Mouse (Mus musculus) limb, embryonic 12.5 days (tissue): ENCODE measurements around the gene Sdhb. TPM values are rescaled to one million over a fixed set of nuclear protein-coding genes. Genes with fewer than 3 reads are reported as not detected.

Experiments
- ATAC-seq: fragments of 200-750 bp; cut with Nextera tagmentation; 2 replicates; pipeline ENCODE4 v1.8.0; 2017; ENCODE audit warnings: low read depth, moderate TSS enrichment; ENCODE audit not compliant: insufficient number of reproducible peaks, insufficient read depth, low FRiP score, low TSS enrichment
- H3K27ac ChIP-seq: fragments of 300-500 bp; sonication (generic); 2 replicates; pipeline ENCODE4 v1.5.1; 2016; ENCODE audit warnings: mild to moderate bottlenecking, moderate library complexity
- H3K27me3 ChIP-seq: fragments of 300-500 bp; sonication (generic); 2 replicates; pipeline ENCODE4 v1.6.1; 2016; ENCODE audit warnings: mild to moderate bottlenecking, moderate library complexity
- H3K36me3 ChIP-seq: fragments of 300-500 bp; sonication (generic); 2 replicates; pipeline ENCODE4 v1.6.1; 2016; ENCODE audit warnings: mild to moderate bottlenecking, moderate library complexity
- H3K4me1 ChIP-seq: fragments of 300-500 bp; sonication (generic); replicated peaks from 2 replicates; pipeline ENCODE4 v1.6.1; 2016
- H3K4me2 ChIP-seq: fragments of 300-500 bp; sonication (generic); 2 replicates; pipeline ENCODE4 v1.6.1; 2016; ENCODE audit warnings: mild to moderate bottlenecking, moderate library complexity
- H3K4me3 ChIP-seq: fragments of 300-500 bp; sonication (generic); replicated peaks from 2 replicates; pipeline ENCODE4 v1.5.1; 2016; ENCODE audit warnings: mild to moderate bottlenecking
- H3K9ac ChIP-seq: fragments of 300-500 bp; sonication (generic); replicated peaks from 2 replicates; pipeline ENCODE4 v1.6.1; 2016; ENCODE audit warnings: mild to moderate bottlenecking, moderate library complexity
- H3K9me3 ChIP-seq: fragments of 300-500 bp; sonication (generic); 2 replicates; pipeline ENCODE4 v1.6.1; 2016; ENCODE audit warnings: mild to moderate bottlenecking, moderate library complexity
- whole genome bisulfite sequencing: fragments of 180-500 bp; shearing (Covaris S2); methylation state at CpG from one replicate; pipeline ENCODE4 v1.1.7; 2016; 5-methylcytosine and 5-hydroxymethylcytosine counted together
- polyA plus RNA-seq: library from polyadenylated mRNA; unstranded; fragments of >200 nt; fragmentation: Nextera tagmentation; extraction: Ambion mirVana; gene quantifications from 2 replicates; pipeline ENCODE4 v1.2.1, GENCODE M21; 2016

Gene Sdhb
- polyA plus RNA-seq, 1 experiment from 2014 or later: 392 TPM

GRCm38 (mm10) chr4:140977886-140978692, 17.1 kb downstream of the Sdhb start:
- H3K27ac ChIP-seq: no peak overlapping the region
- H3K27me3 ChIP-seq: no peaks in the 10 kb centered on the region
- peaks cover 2% of the 10 kb centered on the region; the same call in 1 of the 2 replicates for H3K4me1 ChIP-seq
- H3K4me2 ChIP-seq: no peak overlapping the region
- 95% methylated on average over 14 of the region's 14 CpGs for WGBS
- no peak overlapping the region for H3K4me3 ChIP-seq
- H3K36me3 ChIP-seq: peaks cover 78% of the 10 kb centered on the region
- ATAC-seq: no peak
- H3K9me3 ChIP-seq: peaks cover 3% of the 10 kb centered on the region; the same call in 1 of the 2 replicates
- no peak overlapping the region for H3K9ac ChIP-seq

GRCm38 (mm10) chr4:140981605-140982004, 20.6 kb downstream of the Sdhb start:
- Histone ChIP-seq H3K4me3 (no peak overlapping the region), H3K27me3 (no peaks in the 10 kb centered on the region), H3K9ac (no peak overlapping the region), H3K4me2 (no peak overlapping the region), H3K4me1 (peaks cover 12% of the 10 kb centered on the region), H3K36me3 (peaks cover 43% of the 10 kb centered on the region), H3K9me3 (peaks cover 3% of the 10 kb centered on the region; the same call in 1 of the 2 replicates), H3K27ac (no peak overlapping the region)
- ATAC-seq: no peak
- WGBS: 92% methylated on average over 2 of the region's 2 CpGs

GRCm38 (mm10) chr4:140982808-140983207, 21.8 kb downstream of the Sdhb start:
- Histone ChIP-seq H3K9me3 (peaks cover 3% of the 10 kb centered on the region; the same call in 1 of the 2 replicates), H3K4me3 (no peak overlapping the region), H3K4me1 (peaks cover 20% of the 10 kb centered on the region), H3K27me3 (no peaks in the 10 kb centered on the region), H3K4me2 (no peak overlapping the region), H3K27ac (peak overlapping the region; percentile 18; the same call in 1 of the 2 replicates), H3K9ac (no peak overlapping the region), H3K36me3 (peaks cover 31% of the 10 kb centered on the region)
- WGBS: 51% methylated on average over 4 of the region's 4 CpGs
- ATAC-seq: no peak

- no peaks in the 10 kb centered on the region for H3K27me3 ChIP-seq
- H3K4me2 ChIP-seq: 0 out of 2 replicates have a peak overlapping the region, but pooled peaks have one; percentile 4
- H3K4me3 ChIP-seq: no peak overlapping the region; the same call in 1 of the 2 replicates
- peaks cover 25% of the 10 kb centered on the region for H3K36me3 ChIP-seq
- peaks cover 3% of the 10 kb centered on the region; the same call in 1 of the 2 replicates for H3K9me3 ChIP-seq
- no peak for ATAC-seq
- H3K9ac ChIP-seq: no peak overlapping the region
- 13% methylated on average over 9 of the region's 9 CpGs for WGBS
- H3K27ac ChIP-seq: peak overlapping the region; percentile 18; the same call in 1 of the 2 replicates
- peaks cover 26% of the 10 kb centered on the region for H3K4me1 ChIP-seq
Observed at GRCm38 (mm10) chr4:140983442-140983841, 22.4 kb downstream of the Sdhb start.

- no peak overlapping the region for H3K4me3 ChIP-seq
- WGBS: 85% methylated on average over 6 of the region's 6 CpGs
Observed at GRCm38 (mm10) chr4:140984544-140984943, 23.5 kb downstream of the Sdhb start.

GRCm38 (mm10) chr4:140986024-140986710, 25.2 kb downstream of the Sdhb start:
- H3K9ac ChIP-seq: peak overlapping the region; percentile 86; the same call in 1 of the 2 replicates
- H3K9me3 ChIP-seq: peaks cover 3% of the 10 kb centered on the region; the same call in 1 of the 2 replicates
- H3K4me3 ChIP-seq: peak overlapping the region; percentile 90
- no peak overlapping the region for H3K27ac ChIP-seq
- H3K4me2 ChIP-seq: peak overlapping the region; percentile 80
- peaks cover 9% of the 10 kb centered on the region; the same call in 1 of the 2 replicates for H3K36me3 ChIP-seq
- H3K27me3 ChIP-seq: no peaks in the 10 kb centered on the region
- H3K4me1 ChIP-seq: peaks cover 33% of the 10 kb centered on the region
- no peak; the same call in 1 of the 2 replicates for ATAC-seq
- 30% methylated on average over 15 of the region's 15 CpGs for WGBS

More at GRCm38 (mm10) chr4:140984544-140984943, 23.5 kb downstream of the Sdhb start:
- no peak overlapping the region for H3K4me2 ChIP-seq
- H3K9me3 ChIP-seq: peaks cover 3% of the 10 kb centered on the region; the same call in 1 of the 2 replicates
- ATAC-seq: no peak
- H3K27me3 ChIP-seq: no peaks in the 10 kb centered on the region
- no peak overlapping the region for H3K27ac ChIP-seq
- H3K9ac ChIP-seq: no peak overlapping the region
- peaks cover 33% of the 10 kb centered on the region for H3K4me1 ChIP-seq
- peaks cover 17% of the 10 kb centered on the region for H3K36me3 ChIP-seq

GRCm38 (mm10) chr4:140986711-140987395, 25.9 kb downstream of the Sdhb start, which contains the start of gene Atp13a2:
Gene Atp13a2 (plus strand): TSS chr4:140986873.
- peak; percentile 77 for ATAC-seq
- H3K9ac ChIP-seq: peak within 1 kb of the TSS; percentile 86
- H3K27ac ChIP-seq: no peak within 1 kb of the TSS
- H3K9me3 ChIP-seq: no peaks in the 10 kb centered on the region
- no peaks in the 10 kb centered on the region for H3K27me3 ChIP-seq
- peak within 1 kb of the TSS; percentile 90 for H3K4me3 ChIP-seq
- under 1% methylated on average over 58 of the region's 58 CpGs for WGBS
- peaks cover 12% of the 10 kb centered on the region for H3K36me3 ChIP-seq
- peak within 1 kb of the TSS; percentile 80 for H3K4me2 ChIP-seq
- H3K4me1 ChIP-seq: peaks cover 33% of the 10 kb centered on the region

- H3K4me2 ChIP-seq: peak overlapping the region; percentile 80
- 32% methylated on average over 7 of the region's 7 CpGs for whole genome bisulfite sequencing
- H3K9me3 ChIP-seq: no peaks in the 10 kb centered on the region
- H3K9ac ChIP-seq: peak overlapping the region; percentile 86
- H3K4me1 ChIP-seq: peaks cover 33% of the 10 kb centered on the region
- ATAC-seq: no peak
- peak overlapping the region; percentile 90 for H3K4me3 ChIP-seq
- peaks cover 18% of the 10 kb centered on the region for H3K36me3 ChIP-seq
- H3K27me3 ChIP-seq: no peaks in the 10 kb centered on the region
- H3K27ac ChIP-seq: no peak overlapping the region
Observed at GRCm38 (mm10) chr4:140987476-140987875, 26.5 kb downstream of the Sdhb start.

GRCm38 (mm10) chr4:140988706-140989290, 27.8 kb downstream of the Sdhb start:
- H3K9ac ChIP-seq: no peak overlapping the region
- 61% methylated on average over 7 of the region's 7 CpGs for WGBS
- H3K4me3 ChIP-seq: no peak overlapping the region
- H3K4me1 ChIP-seq: peaks cover 25% of the 10 kb centered on the region
- H3K27me3 ChIP-seq: no peaks in the 10 kb centered on the region
- no peaks in the 10 kb centered on the region for H3K9me3 ChIP-seq
- H3K36me3 ChIP-seq: peaks cover 31% of the 10 kb centered on the region
- no peak overlapping the region for H3K27ac ChIP-seq
- no peak for ATAC-seq
- no peak overlapping the region for H3K4me2 ChIP-seq

GRCm38 (mm10) chr4:140989447-140989846, 28.4 kb downstream of the Sdhb start:
- 90% methylated on average over 14 of the region's 14 CpGs for WGBS
- no peak overlapping the region for H3K9ac ChIP-seq
- H3K36me3 ChIP-seq: peaks cover 38% of the 10 kb centered on the region
- H3K27ac ChIP-seq: no peak overlapping the region
- H3K4me2 ChIP-seq: no peak overlapping the region
- H3K9me3 ChIP-seq: no peaks in the 10 kb centered on the region
- no peaks in the 10 kb centered on the region for H3K27me3 ChIP-seq
- ATAC-seq: no peak
- no peak overlapping the region for H3K4me3 ChIP-seq
- H3K4me1 ChIP-seq: peaks cover 25% of the 10 kb centered on the region
